Mouse (Mus musculus): ENCODE data around the gene Myh13. TPM values are rescaled to one million over a fixed set of nuclear protein-coding genes. Genes with fewer than 3 reads are reported as not detected.

The Myh13 gene
- polyA plus RNA-seq, 1 experiment from 2014 or later = 0.13 TPM

- no peak overlapping the region for H3K9ac ChIP-seq (replicated peaks)
- peaks cover 5% of the 10 kb centered on the region; the same call in 1 of the 2 replicates for H3K9me3 ChIP-seq
- WGBS = 90% methylated on average over 3 of the region's 3 CpGs
- no peak for ATAC-seq (ENCODE audit: insufficient number of reproducible peaks, insufficient read depth, low FRiP score, low TSS enrichment, low read depth)
- H3K27me3 ChIP-seq = no peaks in the 10 kb centered on the region
- no peaks in the 10 kb centered on the region for H3K36me3 ChIP-seq
- H3K4me3 ChIP-seq (replicated peaks) = no peak overlapping the region
- H3K27ac ChIP-seq = no peak overlapping the region
- no peaks in the 10 kb centered on the region for H3K4me1 ChIP-seq (replicated peaks)
- H3K4me2 ChIP-seq = no peak overlapping the region
Observed at GRCm38 (mm10) chr11:67392369-67392768, 70.9 kb downstream of the Myh13 start.

GRCm38 (mm10) chr11:67400956-67401355, 79.5 kb downstream of the Myh13 start:
- 82% methylated on average over 5 of the region's 5 CpGs for WGBS

GRCm38 (mm10) chr11:67414346-67414940, 93.0 kb downstream of the Myh13 start:
- H3K4me2 ChIP-seq = no peak overlapping the region
- 86% methylated on average over 6 of the region's 6 CpGs for WGBS
- H3K9ac ChIP-seq (replicated peaks) = no peak overlapping the region
- H3K4me3 ChIP-seq (replicated peaks) = no peak overlapping the region
- H3K27me3 ChIP-seq = no peaks in the 10 kb centered on the region
- H3K36me3 ChIP-seq = no peaks in the 10 kb centered on the region
- no peak overlapping the region for H3K27ac ChIP-seq
- H3K4me1 ChIP-seq (replicated peaks) = no peaks in the 10 kb centered on the region
- H3K9me3 ChIP-seq = no peaks in the 10 kb centered on the region
- no peak for ATAC-seq (ENCODE audit: insufficient number of reproducible peaks, insufficient read depth, low FRiP score, low TSS enrichment, low read depth)

More at GRCm38 (mm10) chr11:67400956-67401355, 79.5 kb downstream of the Myh13 start:
- Histone ChIP-seq H3K4me3 (replicated peaks) (no peak overlapping the region), H3K4me1 (replicated peaks) (0 out of 2 replicates have a peak, but pooled peaks cover 4% of the 10 kb centered on the region), H3K27ac (no peak overlapping the region), H3K9ac (replicated peaks) (no peak overlapping the region), H3K36me3 (no peaks in the 10 kb centered on the region), H3K27me3 (no peaks in the 10 kb centered on the region), H3K9me3 (no peaks in the 10 kb centered on the region), H3K4me2 (no peak overlapping the region)
- no peak for ATAC-seq (ENCODE audit: insufficient number of reproducible peaks, insufficient read depth, low FRiP score, low TSS enrichment, low read depth)

Other genes starting within 250 kb of the Myh13 start
- gene Myh3, start 243.4 kb upstream of the Myh13 start, polyA plus RNA-seq (2016; fragmentation: Nextera tagmentation; extraction: Ambion mirVana) = 46.9 and 54.7 TPM in 2 replicates
- 0.09 and 0.14 TPM in 2 replicates for gene Myh2, start 150.6 kb upstream of the Myh13 start, polyA plus RNA-seq (2016; fragmentation: Nextera tagmentation; extraction: Ambion mirVana)
- gene Myh1, start 121.6 kb upstream of the Myh13 start, polyA plus RNA-seq (2016; fragmentation: Nextera tagmentation; extraction: Ambion mirVana) = 0.46 and 0.59 TPM in 2 replicates
- gene Myh4, start 83.6 kb upstream of the Myh13 start, polyA plus RNA-seq (2016; fragmentation: Nextera tagmentation; extraction: Ambion mirVana) = 0.21 and 0.33 TPM in 2 replicates
- gene Myh8, start 44.5 kb upstream of the Myh13 start, polyA plus RNA-seq (2016; fragmentation: Nextera tagmentation; extraction: Ambion mirVana) = 6.7 and 7.5 TPM in 2 replicates
- 3.9 and 4.3 TPM in 2 replicates for gene Gas7, start 133.8 kb downstream of the Myh13 start, polyA plus RNA-seq (2016; fragmentation: Nextera tagmentation; extraction: Ambion mirVana)